Mouse (Mus musculus) spleen, postnatal 10 days (tissue): Measurements from ENCODE around the gene Homer2.

Experiments
- DNase-seq, 2 experiments: peaks; one replicate each; pipeline ENCODE4 v3.0.0; 2021 to 2022; ENCODE audit warnings: low spot score in 2 of 2

Homer2 gene

DNA sequence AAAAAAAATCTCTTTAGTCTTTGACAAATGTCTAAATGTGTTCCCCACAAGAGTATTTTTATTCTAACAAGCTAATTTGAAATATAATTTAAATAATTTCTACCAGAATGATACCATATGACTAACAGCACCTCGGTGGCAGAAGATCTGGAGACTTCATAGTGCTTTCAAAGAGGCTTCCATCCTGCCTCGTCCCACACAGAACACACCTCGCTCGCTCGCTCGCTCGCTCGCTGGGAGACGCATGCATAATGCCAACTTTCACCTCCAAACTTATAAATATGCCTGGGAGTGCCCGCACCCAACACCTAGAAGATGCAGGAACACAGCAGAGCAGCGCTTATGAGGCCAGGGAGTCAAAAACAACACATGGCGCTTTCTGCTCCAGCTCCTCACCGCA lies 9.0 kb downstream of the Homer2 start:
- no peak for DNase-seq

DNA sequence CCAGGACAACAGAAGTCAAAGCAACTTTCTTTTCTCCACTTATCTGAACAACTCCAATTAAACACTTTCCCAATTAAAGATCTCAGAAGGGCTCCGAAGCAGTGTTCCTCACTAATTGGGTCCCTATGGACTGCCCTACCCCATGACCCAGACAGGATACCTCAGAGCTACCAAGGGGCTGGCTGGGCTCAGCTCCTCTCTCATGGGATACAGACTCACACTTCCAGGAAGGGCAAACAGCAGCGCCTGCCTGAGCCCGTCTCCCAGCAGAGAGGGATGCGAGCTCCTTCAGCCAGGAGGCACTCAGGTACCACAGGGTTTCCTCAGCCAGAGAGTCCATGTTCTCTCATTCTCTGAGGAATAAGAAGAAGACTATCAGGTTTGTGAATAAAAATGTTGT lies 9.4 kb downstream of the Homer2 start:
- no peak for DNase-seq

DNA sequence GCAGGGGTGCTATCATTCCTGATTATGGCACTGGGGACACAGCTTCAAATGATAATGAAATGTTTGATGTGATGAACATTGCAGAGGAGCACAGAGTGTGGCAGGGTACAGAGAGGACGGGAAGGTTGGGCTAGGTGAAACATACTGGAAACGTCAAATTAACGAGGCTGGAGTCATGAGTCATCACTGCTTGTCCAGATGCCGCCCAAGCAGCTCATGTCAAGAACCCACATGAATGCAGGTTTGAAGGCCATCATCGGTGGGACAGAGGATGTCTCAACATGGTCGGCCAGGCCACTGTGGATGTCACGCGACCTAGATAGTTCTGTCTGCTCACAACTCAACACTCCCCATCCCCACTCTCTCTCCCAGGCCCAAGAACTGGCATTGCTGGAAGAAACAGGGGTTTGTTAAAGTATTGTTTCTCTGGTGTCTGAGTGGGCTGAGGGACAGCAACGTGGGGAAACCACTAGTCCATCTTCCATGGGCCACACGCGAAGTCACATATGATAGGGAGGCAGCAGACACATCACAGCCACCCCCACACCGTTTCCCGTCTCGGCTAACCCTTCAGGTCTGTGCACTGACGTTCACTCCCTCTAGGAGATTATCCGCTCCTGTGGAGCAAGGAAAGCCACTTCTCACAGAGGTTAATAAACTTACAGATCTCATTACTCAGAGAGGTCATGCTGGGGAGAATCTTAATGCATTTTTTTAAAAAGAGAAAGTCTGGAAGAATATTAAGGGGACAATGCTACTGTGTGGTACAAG lies 11.4 kb downstream of the Homer2 start:
- no peak for DNase-seq

DNA sequence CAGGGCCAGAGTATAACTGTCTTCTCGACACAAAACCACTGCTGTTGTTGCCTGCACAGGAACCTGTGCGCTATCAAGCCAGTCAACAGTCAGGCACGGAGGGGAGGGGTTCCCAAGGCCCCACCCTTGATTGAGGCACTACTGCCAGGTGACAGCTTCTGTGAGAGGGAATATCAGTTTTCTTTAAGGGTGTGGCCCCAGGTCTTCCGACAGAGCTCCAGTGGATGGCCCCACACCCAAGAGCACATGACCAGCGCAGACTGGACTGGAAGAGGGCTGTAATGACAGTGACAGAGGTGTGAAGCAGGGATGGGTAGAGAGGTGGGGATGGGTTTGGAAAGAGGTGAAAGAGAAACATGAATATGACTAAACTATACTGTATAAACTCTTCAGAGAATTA lies 16.3 kb downstream of the Homer2 start:
- DNase-seq, result no peak

DNA sequence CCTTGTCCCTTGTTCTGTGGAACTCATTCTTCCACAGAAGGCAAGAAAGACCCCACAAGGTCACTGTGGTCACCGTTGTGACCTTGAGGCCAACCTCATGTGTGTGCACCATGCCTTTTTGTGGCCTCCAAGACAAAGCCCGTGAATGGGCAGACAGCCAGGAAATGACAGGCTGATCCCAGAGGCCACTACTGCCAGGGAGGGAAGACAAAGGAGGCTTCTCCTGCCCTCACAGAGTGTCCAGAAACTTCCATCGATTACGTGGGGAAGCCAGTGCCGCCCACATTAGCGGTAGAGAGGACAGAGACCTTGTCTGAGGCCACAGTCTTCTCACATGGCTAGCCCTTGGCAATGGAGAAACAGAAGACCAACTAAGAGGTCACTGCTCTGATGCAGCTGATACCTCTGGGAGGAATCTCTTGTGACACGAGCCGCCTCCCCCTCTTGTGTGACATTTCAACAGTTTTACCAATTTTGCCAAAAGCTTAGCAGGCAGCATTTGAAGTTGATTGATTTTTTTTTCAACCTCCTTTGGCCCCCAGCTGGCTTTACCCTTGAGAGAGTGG lies 18.1 kb downstream of the Homer2 start:
- DNase-seq, result no peak

DNA sequence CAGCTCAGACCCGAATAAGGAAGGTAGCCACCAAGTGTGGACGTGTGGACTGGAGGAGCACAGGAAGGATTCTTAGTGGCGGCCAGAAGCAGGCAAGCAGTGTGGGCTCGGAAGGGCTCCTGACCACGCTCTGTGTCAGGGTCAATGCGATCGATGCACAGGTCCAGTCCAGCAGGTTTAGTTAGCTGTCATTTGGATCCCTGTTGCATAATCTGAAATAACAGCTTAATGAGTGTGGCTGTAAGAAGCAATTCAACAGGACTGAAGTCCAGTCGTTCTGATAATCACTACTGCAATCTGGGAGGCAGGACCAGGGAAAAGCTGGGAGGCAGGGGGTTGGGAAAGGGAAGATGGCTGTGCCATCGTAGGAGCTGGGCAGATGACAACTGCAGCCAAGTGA lies 18.9 kb downstream of the Homer2 start:
- no peak for DNase-seq

GRCm38 (mm10) chr7:81687684-81688316 lies 19.5 kb downstream of the Homer2 start:
- DNase-seq, result no peak

GRCm38 (mm10) chr7:81685375-81685774 lies 22.0 kb downstream of the Homer2 start:
- DNase-seq, result no peak

GRCm38 (mm10) chr7:81683779-81684422 lies 23.4 kb downstream of the Homer2 start:
- no peak for DNase-seq

GRCm38 (mm10) chr7:81681386-81681785 lies 25.9 kb downstream of the Homer2 start:
- DNase-seq, result no peak

GRCm38 (mm10) chr7:81673359-81674013 lies 33.8 kb downstream of the Homer2 start:
- no peak for DNase-seq

DNA sequence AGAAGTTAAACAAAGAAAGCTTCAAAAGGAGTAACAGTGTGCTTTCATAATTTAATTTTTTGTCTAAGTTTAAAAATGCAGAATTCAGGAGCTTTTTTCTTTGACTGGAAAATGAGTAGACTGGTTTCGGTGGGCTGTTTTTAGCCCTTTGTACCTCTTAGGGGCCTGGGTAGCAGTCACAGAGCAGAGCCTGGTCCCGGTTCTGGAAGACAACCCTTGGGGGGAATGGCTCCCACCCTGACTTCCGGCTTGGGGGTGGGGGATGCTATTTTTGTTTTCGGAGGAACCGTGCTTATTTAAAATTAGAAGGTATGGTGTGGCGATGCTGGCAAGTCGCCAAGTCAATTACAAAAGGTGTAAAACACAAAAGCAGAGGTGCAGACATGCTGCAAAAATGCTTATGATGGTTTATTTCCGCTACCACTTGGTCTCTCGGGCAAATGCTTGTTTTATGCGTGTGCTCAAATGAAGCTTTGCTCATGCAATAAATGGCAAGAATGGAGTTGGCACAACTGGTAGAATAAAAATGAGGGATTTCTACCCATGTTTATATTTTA lies 34.5 kb downstream of the Homer2 start:
- DNase-seq, result no peak

- DNase-seq, result no peak
Measured at GRCm38 (mm10) chr7:81667156-81667555, 40.2 kb downstream of the Homer2 start.

DNA sequence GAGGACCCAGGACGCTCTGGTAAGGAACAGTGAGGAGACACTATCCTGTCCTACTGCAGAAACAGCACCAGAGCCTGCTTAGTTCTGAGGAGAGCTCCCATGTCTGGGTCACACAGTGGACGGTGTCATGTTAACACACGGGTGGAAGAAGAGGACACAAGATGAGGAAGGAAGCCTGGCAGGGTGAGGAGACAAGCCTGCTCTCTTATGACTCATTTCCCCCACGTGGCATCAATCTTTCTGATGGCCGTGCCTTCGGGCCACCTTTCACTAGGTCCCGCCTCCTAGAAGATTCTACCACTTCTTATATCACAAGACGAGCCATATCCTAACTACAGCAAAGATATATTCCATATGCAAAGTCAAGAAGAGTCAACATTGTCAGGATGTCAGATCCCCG lies 40.7 kb downstream of the Homer2 start:
- DNase-seq, result no peak

DNA sequence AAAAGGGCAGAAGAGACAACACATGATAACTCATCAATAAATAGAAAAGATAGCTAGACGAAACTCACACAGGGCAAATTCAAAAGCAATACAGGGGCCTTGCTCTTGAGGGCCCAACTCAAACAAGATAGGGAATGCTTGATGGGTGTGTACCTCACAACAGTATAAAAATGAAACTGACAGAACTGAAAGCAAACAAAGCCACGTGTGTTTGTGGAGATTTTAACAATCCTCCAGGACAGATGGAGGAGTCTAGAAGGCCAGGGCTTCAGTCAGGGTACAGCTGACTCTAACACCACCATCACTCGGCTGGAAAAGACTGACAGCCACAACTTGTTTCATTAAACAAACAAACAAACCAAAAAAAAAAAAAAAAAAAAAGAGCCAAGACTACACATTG lies 44.3 kb downstream of the Homer2 start:
- no peak for DNase-seq

- DNase-seq, result no peak
Measured at GRCm38 (mm10) chr7:81657631-81658347, 49.5 kb downstream of the Homer2 start.

DNA sequence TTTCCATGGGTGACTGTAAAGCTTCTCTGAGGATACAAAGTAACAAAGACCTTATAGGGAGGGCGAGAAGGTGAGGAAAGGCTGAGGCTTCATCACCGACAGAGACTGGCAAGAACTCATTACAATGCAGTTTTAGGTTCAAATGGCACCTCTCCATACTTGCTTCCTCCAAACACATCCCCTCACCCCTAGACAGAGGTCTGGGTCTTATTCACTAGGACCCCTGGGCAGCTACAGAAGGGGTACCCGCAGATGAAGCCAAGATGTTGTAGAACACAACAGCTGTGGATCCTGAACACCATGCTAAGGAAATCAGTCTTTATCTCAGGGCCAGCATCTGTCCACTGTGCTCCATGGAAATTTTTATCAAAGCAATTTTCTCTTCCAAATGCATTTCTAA lies 50.3 kb downstream of the Homer2 start:
- no peak for DNase-seq

- no peak for DNase-seq
Measured at GRCm38 (mm10) chr7:81656635-81657034, 50.7 kb downstream of the Homer2 start.

- no peak for DNase-seq
Measured at GRCm38 (mm10) chr7:81654946-81655718, 52.2 kb downstream of the Homer2 start.

- no peak for DNase-seq
Measured at GRCm38 (mm10) chr7:81653988-81654387, 53.3 kb downstream of the Homer2 start.
